Mouse (Mus musculus) embryonic facial prominence, embryonic 11.5 days (tissue): ENCODE measurements at regions not wholly inside any gene's neighbourhood (a gene's known extent, or its start where the extent isn't known, plus 50 kb on each side); places are given as distances from the start of the nearest gene placed in this dataset.
A peak's percentile ranks its signal among the peaks of the same experiment; 100 is the strongest.
"Not testable (repeated sequence)": the region's sequence is repeated elsewhere in the genome, so short reads cannot be mapped to it uniquely, and the experiment has no call there.

Experiments used
- ATAC-seq: fragments of 200-750 bp; cut with Nextera tagmentation; replicated peaks from 2 replicates; pipeline ENCODE4 v1.8.0; 2017; ENCODE audit warnings: low read depth; ENCODE audit not compliant: insufficient number of reproducible peaks, low FRiP score, low TSS enrichment
- DNase-seq: peaks from one replicate; pipeline ENCODE4 v3.0.0-alpha.2; 2015; ENCODE audit warnings: low spot score
- H3K27ac ChIP-seq: fragments of 300-500 bp; sonication (generic); replicated peaks from 2 replicates; pipeline ENCODE4 v1.5.1; 2014; ENCODE audit warnings: mild to moderate bottlenecking, low read depth, low read length, control low read depth
- H3K27me3 ChIP-seq: fragments of 300-500 bp; sonication (generic); 2 replicates; pipeline ENCODE4 v1.6.1; 2014; ENCODE audit warnings: mild to moderate bottlenecking, low read length, moderate library complexity, mixed read lengths; ENCODE audit not compliant: control insufficient read depth, insufficient read depth
- H3K36me3 ChIP-seq: fragments of 300-500 bp; sonication (generic); replicated peaks from 2 replicates; pipeline ENCODE4 v1.6.1; 2014; ENCODE audit warnings: low read depth, mild to moderate bottlenecking, low read length, moderate library complexity, mixed read lengths; ENCODE audit not compliant: control insufficient read depth, insufficient read depth
- H3K4me1 ChIP-seq: fragments of 300-500 bp; sonication (generic); 2 replicates; pipeline ENCODE4 v1.6.1; 2014; ENCODE audit warnings: low read length, mixed read lengths; ENCODE audit not compliant: control insufficient read depth, insufficient read depth
- H3K4me2 ChIP-seq: fragments of 300-500 bp; sonication (generic); 2 replicates; pipeline ENCODE4 v1.6.1; 2014; ENCODE audit warnings: low read depth, mild to moderate bottlenecking, control low read depth, low read length, moderate library complexity
- H3K4me3 ChIP-seq: fragments of 300-500 bp; sonication (generic); 2 replicates; pipeline ENCODE4 v1.5.1; 2014; ENCODE audit warnings: low read depth, low read length, control low read depth
- H3K9ac ChIP-seq: fragments of 300-500 bp; sonication (generic); replicated peaks from 2 replicates; pipeline ENCODE4 v1.6.1; 2014; ENCODE audit warnings: mild to moderate bottlenecking, control low read depth, low read length
- H3K9me3 ChIP-seq: fragments of 300-500 bp; sonication (generic); replicated peaks from 2 replicates; pipeline ENCODE4 v1.6.1; 2016; ENCODE audit warnings: mild to moderate bottlenecking, low read length, inconsistent platforms, mixed read lengths; ENCODE audit not compliant: control insufficient read depth
- WGBS: fragments of 180-500 bp; shearing (Covaris S2); extraction: QIAGEN DNeasy Blood & Tissue Kit; methylation state at CpG from one replicate; pipeline ENCODE4 v1.1.7; 2014; 5-methylcytosine and 5-hydroxymethylcytosine counted together

DNA sequence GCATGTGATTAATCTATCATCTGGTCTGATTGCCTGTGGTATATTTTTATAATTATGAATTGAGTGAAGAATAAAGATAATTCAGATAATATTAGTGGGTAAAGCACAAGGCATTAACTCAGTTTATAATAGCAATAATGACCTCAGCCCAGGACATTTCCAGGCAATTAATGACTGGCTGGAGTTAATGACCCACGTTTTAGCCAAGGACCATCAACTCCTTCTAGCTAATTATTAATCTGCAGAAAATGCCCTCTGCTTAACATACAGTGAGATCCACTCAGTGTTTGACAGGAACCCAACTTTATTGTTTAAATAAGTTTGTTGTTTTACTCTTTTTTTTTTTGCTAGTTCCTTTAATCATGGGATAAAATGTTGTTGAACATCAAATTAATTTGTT, 199.1 kb downstream of the Prr30 start:
- Histone ChIP-seq H3K27ac (no peak overlapping the region), H3K9ac (no peak overlapping the region), H3K4me2 (no peak overlapping the region), H3K4me1 (no peaks in the 10 kb centered on the region), H3K4me3 (no peak overlapping the region), H3K36me3 (no peaks in the 10 kb centered on the region), H3K9me3 (no peaks in the 10 kb centered on the region), H3K27me3 (no peaks in the 10 kb centered on the region)
- no peak for DNase-seq
- ATAC-seq: no peak
- WGBS: 52% methylated on average over 1 of the region's 1 CpGs

DNA sequence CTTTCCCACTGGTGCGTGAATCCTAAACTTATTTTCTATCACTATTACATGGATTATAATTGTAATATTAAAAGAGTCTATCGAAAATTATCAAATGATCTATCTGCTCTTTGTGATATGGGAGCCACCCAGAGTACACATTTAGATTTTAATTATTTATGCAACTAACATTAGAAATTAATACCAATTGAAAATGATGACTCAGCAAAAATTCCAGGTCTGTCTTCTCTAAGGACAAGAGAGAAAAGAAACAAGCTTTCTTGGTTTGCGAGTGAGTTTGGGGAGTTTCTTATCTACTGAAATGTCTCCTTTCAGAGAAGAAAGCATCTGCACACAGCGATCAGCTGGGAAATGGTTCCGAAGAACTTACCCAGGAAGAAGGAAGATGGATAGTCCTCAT, 219.4 kb downstream of the Prr30 start:
- DNase-seq (no peak), ATAC-seq (no peak)
- no peaks in the 10 kb centered on the region for H3K4me1 ChIP-seq
- H3K36me3 ChIP-seq: no peaks in the 10 kb centered on the region
- H3K9ac ChIP-seq: no peak overlapping the region
- H3K4me3 ChIP-seq: no peak overlapping the region
- H3K9me3 ChIP-seq: no peaks in the 10 kb centered on the region
- H3K27me3 ChIP-seq: no peaks in the 10 kb centered on the region
- no peak overlapping the region for H3K27ac ChIP-seq
- WGBS: 95% methylated on average over 5 of the region's 5 CpGs
- no peak overlapping the region for H3K4me2 ChIP-seq

DNA sequence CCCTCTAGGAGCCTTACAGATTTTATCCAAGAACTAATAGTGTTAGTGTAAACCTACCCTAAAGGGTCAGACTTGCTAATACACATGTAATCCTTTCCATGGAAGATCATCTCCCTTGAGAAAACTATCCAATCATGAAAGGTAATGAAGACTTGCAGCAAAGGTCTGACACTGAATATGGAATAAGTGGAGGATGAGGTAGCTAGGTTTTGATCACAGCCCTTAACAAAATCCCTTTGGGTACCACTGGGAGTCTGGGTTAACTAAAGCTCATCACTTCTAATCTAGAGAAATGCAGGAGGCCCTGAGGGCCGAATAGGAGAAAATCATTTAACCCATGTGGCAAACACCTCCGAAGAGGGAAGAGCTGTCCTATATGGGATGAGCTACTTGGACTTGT, 221.6 kb downstream of the Prr30 start:
- Histone ChIP-seq H3K36me3 (no peaks in the 10 kb centered on the region), H3K4me1 (no peaks in the 10 kb centered on the region), H3K27ac (no peak overlapping the region), H3K9me3 (no peaks in the 10 kb centered on the region), H3K27me3 (no peaks in the 10 kb centered on the region), H3K4me3 (no peak overlapping the region), H3K4me2 (no peak overlapping the region), H3K9ac (no peak overlapping the region)
- WGBS: 77% methylated on average over 2 of the region's 2 CpGs
- DNase-seq (no peak), ATAC-seq (no peak)

DNA sequence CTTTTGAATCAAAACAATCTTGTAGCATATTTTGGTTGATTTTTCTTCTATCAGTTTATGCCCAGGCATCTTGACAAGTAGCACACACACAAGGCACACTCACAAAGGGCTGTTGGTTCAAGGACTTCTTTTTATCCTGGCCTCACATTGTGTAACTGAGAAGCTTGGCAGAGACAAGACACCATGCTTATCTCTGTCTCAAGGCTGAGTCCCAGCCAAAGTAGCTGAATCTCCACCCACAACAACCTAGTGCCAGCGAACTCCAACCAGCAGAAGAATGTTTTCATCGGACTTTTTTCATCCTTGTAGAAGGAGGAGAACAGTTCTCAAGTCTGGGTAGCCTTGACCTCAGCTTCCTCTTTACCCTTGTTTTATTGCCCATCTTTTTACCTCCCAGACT, 229.2 kb downstream of the Prr30 start:
- ATAC-seq (no peak), DNase-seq (no peak)
- no peak overlapping the region for H3K4me2 ChIP-seq
- H3K4me1 ChIP-seq: no peaks in the 10 kb centered on the region
- 79% methylated on average over 2 of the region's 2 CpGs for WGBS
- no peaks in the 10 kb centered on the region for H3K9me3 ChIP-seq
- H3K36me3 ChIP-seq: no peaks in the 10 kb centered on the region
- no peak overlapping the region for H3K9ac ChIP-seq
- H3K4me3 ChIP-seq: no peak overlapping the region
- no peak overlapping the region for H3K27ac ChIP-seq
- H3K27me3 ChIP-seq: no peaks in the 10 kb centered on the region

DNA sequence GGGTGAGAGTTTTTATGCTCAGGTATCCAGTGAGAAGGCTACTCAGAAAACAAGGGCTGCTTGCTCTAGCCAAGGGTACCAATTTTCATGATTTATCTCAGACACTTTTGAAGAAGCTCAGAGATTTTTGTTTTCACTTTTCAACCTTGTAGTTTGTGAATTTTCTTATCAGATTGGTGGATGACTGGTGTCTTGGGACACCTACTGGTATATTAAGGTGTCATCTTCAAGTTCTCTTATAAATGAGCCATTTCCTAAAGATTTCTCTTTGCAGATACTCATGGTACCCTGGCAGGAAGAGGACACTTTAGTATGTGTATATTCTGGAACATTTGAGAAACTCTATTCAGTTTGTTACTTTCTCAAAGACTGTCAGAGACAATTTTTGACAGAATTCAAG, 239.9 kb downstream of the Prr30 start:
- Histone ChIP-seq H3K4me3 (no peak overlapping the region), H3K9me3 (no peaks in the 10 kb centered on the region), H3K36me3 (no peaks in the 10 kb centered on the region), H3K27me3 (no peaks in the 10 kb centered on the region), H3K9ac (no peak overlapping the region), H3K27ac (no peak overlapping the region), H3K4me2 (no peak overlapping the region), H3K4me1 (no peaks in the 10 kb centered on the region)
- no peak for DNase-seq
- no peak for ATAC-seq

DNA sequence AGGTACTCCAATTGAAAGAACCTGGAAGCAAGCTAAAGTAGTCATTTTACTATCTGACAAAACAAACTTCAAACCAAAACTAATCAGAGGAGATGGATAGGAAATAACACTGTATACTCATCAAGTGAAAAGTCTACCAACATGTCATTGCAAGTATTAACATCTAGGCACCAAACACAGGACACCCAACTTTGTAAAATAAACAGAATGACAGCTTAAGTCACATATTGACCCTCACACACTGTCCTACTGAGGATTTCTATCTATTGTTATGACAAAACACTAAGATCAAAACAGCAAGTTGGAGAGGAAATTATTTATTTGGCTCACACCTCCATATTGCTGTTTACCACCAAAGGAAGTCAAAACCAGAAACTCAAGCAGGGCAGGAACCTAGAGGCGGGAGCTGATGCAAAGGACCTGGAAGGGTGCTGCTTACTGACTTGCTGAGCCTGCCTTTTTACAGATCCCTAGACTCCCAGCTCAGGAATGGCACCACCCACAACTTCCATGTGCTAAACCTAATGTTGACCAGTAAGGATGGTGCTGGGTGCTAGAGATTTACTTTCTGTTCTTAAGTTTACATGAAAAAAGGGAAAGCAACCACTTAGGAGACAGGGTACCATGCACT, 244.2 kb downstream of the Prr30 start:
- H3K9me3 ChIP-seq: no peaks in the 10 kb centered on the region
- no peaks in the 10 kb centered on the region for H3K36me3 ChIP-seq
- ATAC-seq (no peak), DNase-seq (no peak)
- H3K4me1 ChIP-seq: no peaks in the 10 kb centered on the region
- no peak overlapping the region for H3K4me2 ChIP-seq
- no peak overlapping the region for H3K9ac ChIP-seq
- no peak overlapping the region for H3K27ac ChIP-seq
- no peaks in the 10 kb centered on the region for H3K27me3 ChIP-seq
- WGBS: 95% methylated on average over 1 of the region's 1 CpGs
- H3K4me3 ChIP-seq: no peak overlapping the region

DNA sequence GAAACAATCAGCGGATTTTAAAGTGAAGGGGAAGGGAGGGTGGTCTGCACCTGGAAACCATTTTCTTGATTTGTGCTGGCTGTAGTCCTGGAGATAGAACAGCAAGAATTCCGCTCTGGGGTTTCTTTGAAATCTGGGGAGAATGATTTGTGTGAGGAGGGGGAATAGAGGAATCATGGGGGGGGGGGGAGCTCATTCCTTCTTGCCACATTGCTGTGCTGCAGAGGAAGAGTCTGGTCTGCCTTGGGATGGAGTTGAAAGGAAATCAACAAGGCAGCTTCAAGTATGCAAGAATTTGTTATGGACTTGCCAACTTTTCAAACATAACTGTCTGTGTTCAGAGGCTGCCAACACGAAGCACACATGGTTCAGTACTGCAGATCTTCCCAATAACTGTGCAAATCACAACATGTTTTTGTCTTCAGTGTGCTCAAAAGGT, 249.4 kb downstream of the Prr30 start:
- Histone ChIP-seq H3K9ac (no peak overlapping the region), H3K4me3 (no peak overlapping the region), H3K4me2 (no peak overlapping the region), H3K27ac (no peak overlapping the region; the same call in 1 of the 2 replicates), H3K36me3 (no peaks in the 10 kb centered on the region), H3K4me1 (no peaks in the 10 kb centered on the region), H3K27me3 (no peaks in the 10 kb centered on the region), H3K9me3 (no peaks in the 10 kb centered on the region)
- WGBS: 34% methylated on average over 3 of the region's 3 CpGs
- peak; percentile 78 for ATAC-seq
- peak; percentile 88 for DNase-seq

DNA sequence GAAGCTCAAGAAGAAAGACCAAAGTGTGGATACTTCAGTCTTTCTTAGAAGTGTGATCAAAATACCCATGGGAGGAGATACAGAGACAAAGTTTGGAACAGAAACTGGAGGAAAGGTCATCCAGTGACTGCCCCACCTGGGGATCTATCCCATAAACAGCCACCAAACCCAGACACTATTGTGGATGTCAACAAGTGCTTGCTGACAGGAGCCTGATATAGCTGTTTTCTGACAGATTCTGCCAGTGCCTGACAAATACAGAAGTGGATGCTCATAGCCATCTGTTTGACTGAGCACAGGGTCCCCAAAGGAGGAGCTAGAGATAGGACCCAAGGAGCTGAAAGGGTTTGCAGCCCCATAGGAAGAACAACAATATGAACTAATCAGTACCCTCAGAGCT, 252.5 kb downstream of the Prr30 start:
- DNase-seq, H3K4me3 ChIP-seq: not testable (repeated sequence)

More for the DNA sequence above, 252.5 kb downstream of the Prr30 start:
- H3K4me2 ChIP-seq, H3K36me3 ChIP-seq, H3K27me3 ChIP-seq, ATAC-seq, H3K9me3 ChIP-seq, H3K27ac ChIP-seq, H3K4me1 ChIP-seq, H3K9ac ChIP-seq: not testable (repeated sequence)
